Mouse (Mus musculus): Measurements from ENCODE around the gene Plod2.

Plod2 gene

GRCm38 (mm10) chr9:92541977-92542561, at the start of gene Plod2:
Gene Plod2, plus strand, starts transcription at chr9:92542223.
- in situ Hi-C loops (cut with MboI; ENCODE audit: low pct_unique_long_range_greater_than_20kb in 1 of 2, low sequenced_read_pairs in 2 of 2, unreplicated experiment in 1 of 2): no loop called here

GRCm38 (mm10) chr9:92499710-92500410, 42.2 kb upstream of the Plod2 start:
- in situ Hi-C loops (cut with MboI; ENCODE audit: low pct_unique_long_range_greater_than_20kb in 1 of 2, low sequenced_read_pairs in 2 of 2, unreplicated experiment in 1 of 2): loop anchor here (25.0 kb wide), 2 partner anchors 112 to 362 kb away; no protein-coding TSS in a partner anchor

GRCm38 (mm10) chr9:92504256-92504655, 37.8 kb upstream of the Plod2 start:
- in situ Hi-C loops (cut with MboI; ENCODE audit: low pct_unique_long_range_greater_than_20kb in 1 of 2, low sequenced_read_pairs in 2 of 2, unreplicated experiment in 1 of 2): loop anchor here (25.0 kb wide), 2 partner anchors 108 to 358 kb away; no protein-coding TSS in a partner anchor

- in situ Hi-C loops (cut with MboI; ENCODE audit: low pct_unique_long_range_greater_than_20kb in 1 of 2, low sequenced_read_pairs in 2 of 2, unreplicated experiment in 1 of 2): loop anchor here (25.0 kb wide), 2 partner anchors 107 to 357 kb away; no protein-coding TSS in a partner anchor
Measured at GRCm38 (mm10) chr9:92504889-92505288, 37.1 kb upstream of the Plod2 start.

GRCm38 (mm10) chr9:92511696-92512095, 30.3 kb upstream of the Plod2 start:
- in situ Hi-C loops (cut with MboI; ENCODE audit: low pct_unique_long_range_greater_than_20kb in 1 of 2, low sequenced_read_pairs in 2 of 2, unreplicated experiment in 1 of 2): loop anchor here (25.0 kb wide), 2 partner anchors 101 to 351 kb away; no protein-coding TSS in a partner anchor

GRCm38 (mm10) chr9:92517036-92517435, 25.0 kb upstream of the Plod2 start:
- in situ Hi-C loops (cut with MboI; ENCODE audit: low pct_unique_long_range_greater_than_20kb in 1 of 2, low sequenced_read_pairs in 2 of 2, unreplicated experiment in 1 of 2): loop anchor here (25.0 kb wide), 2 partner anchors 95 to 345 kb away; no protein-coding TSS in a partner anchor

GRCm38 (mm10) chr9:92520751-92521150, 21.3 kb upstream of the Plod2 start:
- in situ Hi-C loops (cut with MboI; ENCODE audit: low pct_unique_long_range_greater_than_20kb in 1 of 2, low sequenced_read_pairs in 2 of 2, unreplicated experiment in 1 of 2): loop anchor here (25.0 kb wide), 2 partner anchors 92 to 342 kb away; no protein-coding TSS in a partner anchor

- in situ Hi-C loops (cut with MboI; ENCODE audit: low pct_unique_long_range_greater_than_20kb in 1 of 2, low sequenced_read_pairs in 2 of 2, unreplicated experiment in 1 of 2): loop anchor here (25.0 kb wide), 2 partner anchors 88 to 338 kb away; no protein-coding TSS in a partner anchor
Measured at GRCm38 (mm10) chr9:92524506-92524905, 17.5 kb upstream of the Plod2 start.

- in situ Hi-C loops (cut with MboI; ENCODE audit: low pct_unique_long_range_greater_than_20kb in 1 of 2, low sequenced_read_pairs in 2 of 2, unreplicated experiment in 1 of 2): no loop called here
Measured at GRCm38 (mm10) chr9:92530055-92530454, 12.0 kb upstream of the Plod2 start.

- in situ Hi-C loops (cut with MboI; ENCODE audit: low pct_unique_long_range_greater_than_20kb in 1 of 2, low sequenced_read_pairs in 2 of 2, unreplicated experiment in 1 of 2): no loop called here
Measured at GRCm38 (mm10) chr9:92537735-92538134, 4.3 kb upstream of the Plod2 start.

GRCm38 (mm10) chr9:92538216-92538615, 3.8 kb upstream of the Plod2 start:
- in situ Hi-C loops (cut with MboI; ENCODE audit: low pct_unique_long_range_greater_than_20kb in 1 of 2, low sequenced_read_pairs in 2 of 2, unreplicated experiment in 1 of 2): no loop called here

GRCm38 (mm10) chr9:92542591-92543416, 781 bp downstream of the Plod2 start:
- in situ Hi-C loops (cut with MboI; ENCODE audit: low pct_unique_long_range_greater_than_20kb in 1 of 2, low sequenced_read_pairs in 2 of 2, unreplicated experiment in 1 of 2): no loop called here

GRCm38 (mm10) chr9:92544146-92544545, 2.1 kb downstream of the Plod2 start:
- in situ Hi-C loops (cut with MboI; ENCODE audit: low pct_unique_long_range_greater_than_20kb in 1 of 2, low sequenced_read_pairs in 2 of 2, unreplicated experiment in 1 of 2): no loop called here

GRCm38 (mm10) chr9:92545021-92545420, 3.0 kb downstream of the Plod2 start:
- in situ Hi-C loops (cut with MboI; ENCODE audit: low pct_unique_long_range_greater_than_20kb in 1 of 2, low sequenced_read_pairs in 2 of 2, unreplicated experiment in 1 of 2): no loop called here

- in situ Hi-C loops (cut with MboI; ENCODE audit: low pct_unique_long_range_greater_than_20kb in 1 of 2, low sequenced_read_pairs in 2 of 2, unreplicated experiment in 1 of 2): no loop called here
Measured at GRCm38 (mm10) chr9:92546446-92546845, 4.4 kb downstream of the Plod2 start.

- in situ Hi-C loops (cut with MboI; ENCODE audit: low pct_unique_long_range_greater_than_20kb in 1 of 2, low sequenced_read_pairs in 2 of 2, unreplicated experiment in 1 of 2): no loop called here
Measured at GRCm38 (mm10) chr9:92547106-92547505, 5.1 kb downstream of the Plod2 start.

GRCm38 (mm10) chr9:92547821-92548220, 5.8 kb downstream of the Plod2 start:
- in situ Hi-C loops (cut with MboI; ENCODE audit: low pct_unique_long_range_greater_than_20kb in 1 of 2, low sequenced_read_pairs in 2 of 2, unreplicated experiment in 1 of 2): no loop called here

GRCm38 (mm10) chr9:92548603-92549002, 6.6 kb downstream of the Plod2 start:
- in situ Hi-C loops (cut with MboI; ENCODE audit: low pct_unique_long_range_greater_than_20kb in 1 of 2, low sequenced_read_pairs in 2 of 2, unreplicated experiment in 1 of 2): no loop called here
